Mouse (Mus musculus) adrenal gland, postnatal 36 days (tissue): ENCODE measurements around the gene Triap1. TPM values are rescaled to one million over a fixed set of nuclear protein-coding genes. Genes with fewer than 3 reads are reported as not detected.
"Not testable (repeated sequence)": the region's sequence is repeated elsewhere in the genome, so short reads cannot be mapped to it uniquely, and the experiment has no call there.

Experiments used
- DNase-seq, 2 experiments: peaks; one replicate each; pipeline ENCODE4 v3.0.0; 2021; ENCODE audit warnings: mixed read lengths in 1 of 2
- long read RNA-seq, 2 experiments: library from polyadenylated mRNA; stranded (forward); transcript quantifications; one replicate each; pipeline ENCODE4 v2.0.0; 2021; ENCODE audit warnings: borderline sequencing depth in 2 of 2
- total RNA-seq, 2 experiments: library from RNA; stranded (reverse); gene quantifications; 2 replicates each; pipeline ENCODE4 v1.2.3; 2021

Gene Triap1
- 10 to 100 TPM; 32.4 to 47.5 TPM for total RNA-seq
- long read RNA-seq, experiment 1, transcript Triap1-201 (2 exons, 1,088 nt), result major isoform, 50 of 56 reads
- long read RNA-seq, experiment 1, partial matches to known transcripts, result 6 of 56 reads
- long read RNA-seq, experiment 1, other reads (novel, unspliced or antisense), result 0 of 56 reads
- long read RNA-seq, experiment 2, transcript Triap1-201 (2 exons, 1,088 nt), result major isoform, 21 of 21 reads
- long read RNA-seq, experiment 2, partial matches to known transcripts, result 0 of 21 reads
- long read RNA-seq, experiment 2, other reads (novel, unspliced or antisense), result 0 of 21 reads

GRCm38 (mm10) chr5:115340577-115341313 is at the start of gene Triap1, which contains the start of gene Gatc:
TSS of gene Triap1 (plus strand) at chr5:115341225.
TSS of gene Gatc (minus strand) at chr5:115341178.
- peak; percentile 92 to 93 for DNase-seq

GRCm38 (mm10) chr5:115294173-115294572 is 46.9 kb upstream of the Triap1 start:
- no peak for DNase-seq

- no peak for DNase-seq
Measured at GRCm38 (mm10) chr5:115296347-115296746, 44.7 kb upstream of the Triap1 start.

GRCm38 (mm10) chr5:115300035-115300744 is 40.8 kb upstream of the Triap1 start:
- peak; percentile 67 to 74 for DNase-seq

GRCm38 (mm10) chr5:115300792-115301614 is 40.0 kb upstream of the Triap1 start, which contains the start of gene Dynll1:
TSS of gene Dynll1 (minus strand) at chr5:115300999.
- DNase-seq, result peak; percentile 98 to 99

- no peak for DNase-seq
Measured at GRCm38 (mm10) chr5:115301615-115302014, 39.4 kb upstream of the Triap1 start.

- DNase-seq, result not testable (repeated sequence)
Measured at GRCm38 (mm10) chr5:115302190-115302589, 38.8 kb upstream of the Triap1 start.

- DNase-seq, result no peak
Measured at GRCm38 (mm10) chr5:115312354-115312753, 28.7 kb upstream of the Triap1 start.

- no peak for DNase-seq
Measured at GRCm38 (mm10) chr5:115312816-115313667, 28.0 kb upstream of the Triap1 start.

- no peak for DNase-seq
Measured at GRCm38 (mm10) chr5:115313668-115313943, 27.4 kb upstream of the Triap1 start.

GRCm38 (mm10) chr5:115316968-115317644 is 23.9 kb upstream of the Triap1 start:
- DNase-seq, result no peak

GRCm38 (mm10) chr5:115317645-115318328 is 23.2 kb upstream of the Triap1 start:
- no peak for DNase-seq

GRCm38 (mm10) chr5:115319004-115319940 is 21.8 kb upstream of the Triap1 start:
- DNase-seq, result peak; percentile 84

- DNase-seq, result no peak
Measured at GRCm38 (mm10) chr5:115326256-115326831, 14.7 kb upstream of the Triap1 start.

GRCm38 (mm10) chr5:115326875-115327609 is 14.0 kb upstream of the Triap1 start, which contains the start of gene Srsf9:
TSS of gene Srsf9 (plus strand) at chr5:115327177.
- peak; percentile 98 for DNase-seq

GRCm38 (mm10) chr5:115327610-115328548 is 13.1 kb upstream of the Triap1 start:
- peak; percentile 21 to 43 for DNase-seq
